Mouse (Mus musculus) kidney, adult 2 months (tissue): ENCODE measurements around the gene Gpd1l.

Experiments used
- CTCF ChIP-seq: fragments of 200-500 bp; conservative IDR thresholded peaks from 2 replicates; pipeline ENCODE4 v1.5.1; 2011; ENCODE audit warnings: low read depth, mild to moderate bottlenecking, control low read depth, low read length, moderate library complexity, mixed read lengths; ENCODE audit not compliant: insufficient read depth, insufficient read length
- POLR2A ChIP-seq: fragments of 200-500 bp; IDR thresholded peaks from one replicate; pipeline ENCODE4 v1.6.1; 2011; ENCODE audit warnings: low read depth, low read length, control low read depth

GRCm38 (mm10) chr9:114978281-114979111, 44.7 kb upstream of the Gpd1l start, which contains the start of gene Osbpl10:
- TF ChIP-seq CTCF, result no peak
- TF ChIP-seq POLR2A, result no peak
